Mouse (Mus musculus) right cerebral cortex, postnatal 10 days (tissue): Measurements from ENCODE around the gene Nap1l5.

ENCODE experiments used
- DNase-seq, 2 experiments: peaks; one replicate each; pipeline ENCODE4 v3.0.0; 2021; ENCODE audit warnings: low spot score in 2 of 2

Nap1l5 gene

GRCm38 (mm10) chr6:58906852-58907261 is at the start of gene Nap1l5:
Nap1l5 (minus strand) TSS chr6:58907076.
- DNase-seq = peak; percentile 85 to 90

- DNase-seq = no peak
Measured at GRCm38 (mm10) chr6:58951128-58951992, 44.5 kb upstream of the Nap1l5 start.

GRCm38 (mm10) chr6:58950410-58950809 is 43.5 kb upstream of the Nap1l5 start:
- no peak for DNase-seq

- no peak for DNase-seq
Measured at GRCm38 (mm10) chr6:58946840-58947239, 40.0 kb upstream of the Nap1l5 start.

GRCm38 (mm10) chr6:58946246-58946645 is 39.4 kb upstream of the Nap1l5 start:
- no peak for DNase-seq

GRCm38 (mm10) chr6:58943958-58944357 is 37.1 kb upstream of the Nap1l5 start:
- DNase-seq = no peak

- DNase-seq = peak; percentile 62 to 66
Measured at GRCm38 (mm10) chr6:58942276-58942675, 35.4 kb upstream of the Nap1l5 start.

- no peak for DNase-seq
Measured at GRCm38 (mm10) chr6:58937726-58938125, 30.9 kb upstream of the Nap1l5 start.

GRCm38 (mm10) chr6:58934144-58934543 is 27.3 kb upstream of the Nap1l5 start:
- DNase-seq = no peak

- peak; percentile 83 to 94 for DNase-seq
Measured at GRCm38 (mm10) chr6:58933189-58933913, 26.5 kb upstream of the Nap1l5 start.

- no peak for DNase-seq
Measured at GRCm38 (mm10) chr6:58932515-58933188, 25.8 kb upstream of the Nap1l5 start.

GRCm38 (mm10) chr6:58931149-58931548 is 24.3 kb upstream of the Nap1l5 start:
- no peak for DNase-seq

- DNase-seq = peak; percentile 69 to 71
Measured at GRCm38 (mm10) chr6:58929911-58930431, 23.1 kb upstream of the Nap1l5 start.

- DNase-seq = no peak
Measured at GRCm38 (mm10) chr6:58927881-58928280, 21.0 kb upstream of the Nap1l5 start.

GRCm38 (mm10) chr6:58922511-58922910 is 15.6 kb upstream of the Nap1l5 start:
- DNase-seq = no peak

- DNase-seq = no peak
Measured at GRCm38 (mm10) chr6:58921623-58922022, 14.7 kb upstream of the Nap1l5 start.

GRCm38 (mm10) chr6:58920735-58921134 is 13.9 kb upstream of the Nap1l5 start:
- no peak for DNase-seq

GRCm38 (mm10) chr6:58916498-58916897 is 9.6 kb upstream of the Nap1l5 start:
- DNase-seq = no peak

GRCm38 (mm10) chr6:58913971-58914370 is 7.1 kb upstream of the Nap1l5 start:
- no peak for DNase-seq

- no peak for DNase-seq
Measured at GRCm38 (mm10) chr6:58913551-58913950, 6.7 kb upstream of the Nap1l5 start.

- DNase-seq = no peak
Measured at GRCm38 (mm10) chr6:58912842-58913241, 6.0 kb upstream of the Nap1l5 start.

- DNase-seq = no peak
Measured at GRCm38 (mm10) chr6:58907791-58908190, 915 bp upstream of the Nap1l5 start.
